Mouse (Mus musculus) MN1 (cell line): ENCODE results near the gene Lgr6.

Experiments used
- DNase-seq: peaks from one replicate; pipeline ENCODE4 v3.0.0-alpha.2; 2016; ENCODE audit warnings: low spot score

Gene Lgr6

DNA sequence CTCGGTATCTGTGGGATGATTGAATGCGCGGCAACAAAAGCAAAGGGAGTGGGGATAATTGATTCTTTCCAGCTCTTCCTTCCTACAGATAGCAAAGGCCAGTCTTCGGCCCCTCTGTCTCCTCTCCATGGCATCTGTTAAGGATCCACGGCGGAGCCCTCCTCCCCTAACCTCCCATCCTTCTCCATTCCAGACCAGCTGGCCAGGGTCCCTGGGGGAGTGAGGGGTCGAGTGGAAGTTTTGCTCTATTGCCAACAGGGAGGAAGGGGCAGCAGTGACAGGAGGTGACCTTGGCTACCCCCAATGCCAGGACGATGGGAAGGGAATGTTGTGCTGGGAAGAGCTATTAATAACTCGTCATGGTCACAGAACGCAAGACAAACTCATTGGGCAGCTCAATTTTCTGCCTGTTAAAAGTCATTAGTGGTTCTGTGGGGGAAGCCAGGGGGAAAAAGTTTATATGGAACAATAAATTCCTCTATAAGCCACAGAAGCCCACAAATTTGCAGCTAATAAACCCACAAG lies 90.1 kb downstream of the Lgr6 start:
- no peak for DNase-seq

DNA sequence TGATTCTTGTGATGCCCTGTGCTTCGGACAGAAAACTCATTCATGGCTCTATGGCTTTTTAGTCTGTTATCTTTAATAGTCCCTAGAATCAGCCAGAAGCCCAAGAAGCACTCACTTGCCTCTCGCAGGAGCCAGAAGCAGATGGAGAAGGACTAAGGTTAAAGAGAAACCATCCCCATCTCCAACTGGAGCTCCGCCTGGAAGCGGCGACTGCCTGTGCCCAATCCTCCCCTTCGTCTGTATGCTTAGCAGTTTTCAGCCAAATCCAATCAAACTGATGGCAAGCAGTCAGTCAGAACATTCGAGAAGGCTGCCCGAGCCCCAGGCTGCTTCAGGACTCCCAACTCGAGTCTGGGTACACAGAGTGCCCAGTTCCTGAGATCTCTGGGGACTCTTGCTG lies 92.6 kb downstream of the Lgr6 start:
- DNase-seq = no peak

DNA sequence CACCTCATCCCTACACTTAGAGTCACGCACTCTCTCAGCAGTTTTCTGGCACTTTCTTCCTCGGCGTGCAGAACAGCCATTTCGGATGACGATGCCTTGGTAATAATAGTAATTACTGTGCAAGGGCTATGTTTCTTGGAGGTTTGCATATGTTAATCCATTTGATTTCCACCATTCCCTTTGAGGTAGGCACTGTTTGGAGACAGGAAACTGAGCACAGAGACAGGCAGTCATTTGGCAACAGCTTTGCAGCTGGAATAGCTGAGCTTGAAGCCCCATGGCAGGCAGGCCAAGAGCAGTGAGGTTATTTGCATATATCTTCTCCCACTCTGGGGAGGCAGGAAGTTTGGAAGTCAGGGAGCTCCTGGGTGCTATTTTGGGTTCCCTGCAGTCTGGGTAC lies 93.2 kb downstream of the Lgr6 start:
- DNase-seq = no peak

DNA sequence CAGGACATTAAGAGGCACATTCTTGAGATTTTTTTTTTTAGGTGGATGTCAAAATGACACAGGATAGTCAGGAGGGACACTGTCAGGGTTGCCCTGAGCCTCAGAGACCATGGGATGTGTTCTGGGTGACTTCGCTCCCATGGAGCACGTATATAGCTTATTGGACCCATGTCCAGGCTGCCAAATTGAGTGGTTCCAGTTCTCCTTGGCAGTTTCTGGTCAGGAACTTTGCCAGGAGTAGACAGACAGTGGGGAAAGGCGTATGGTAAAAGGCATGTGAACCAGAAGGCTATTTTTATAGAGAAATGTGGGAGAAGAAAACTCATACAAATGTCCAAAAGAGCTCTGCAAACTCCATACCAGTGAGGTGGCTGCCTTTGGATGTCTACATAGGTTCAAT lies 95.2 kb downstream of the Lgr6 start:
- no peak for DNase-seq

DNA sequence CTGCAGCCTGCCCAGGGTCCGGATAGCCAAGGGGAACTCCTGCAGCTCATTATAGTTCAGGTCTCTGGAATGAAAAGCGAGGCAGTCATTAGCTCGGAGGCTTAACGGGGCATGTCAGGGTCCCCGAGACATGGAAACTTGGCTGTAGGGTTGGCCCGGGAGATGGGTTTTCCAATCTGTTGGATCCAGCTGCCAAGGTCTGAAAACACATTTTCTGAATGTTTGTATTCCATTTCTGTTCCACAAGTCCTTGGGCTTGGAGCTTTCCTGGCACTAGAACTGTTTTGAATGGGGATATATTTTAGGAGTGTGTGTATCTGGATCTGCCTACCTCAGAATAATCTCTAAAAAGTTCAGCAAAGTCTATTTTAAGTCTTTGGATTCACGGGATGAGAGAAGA lies 99.4 kb downstream of the Lgr6 start:
- no peak for DNase-seq

DNA sequence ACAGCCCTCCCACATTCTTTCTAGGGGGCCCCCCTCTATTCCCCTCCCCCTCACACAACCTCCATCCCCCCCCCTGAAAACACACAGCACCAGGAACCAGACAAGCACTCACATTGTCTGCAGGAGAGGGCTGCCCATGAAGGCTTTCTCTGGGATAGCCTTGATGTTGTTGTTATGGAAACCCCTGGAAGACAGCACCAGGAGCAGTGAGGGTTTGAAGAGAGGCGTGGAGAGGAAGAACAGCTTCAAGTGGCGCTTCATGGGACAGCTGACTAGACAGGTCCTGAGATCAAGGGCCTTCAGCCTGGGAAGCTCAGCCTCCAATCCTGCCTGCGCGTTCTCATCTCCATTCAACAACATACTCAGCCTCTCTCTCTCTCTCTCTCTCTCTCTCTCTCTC lies 101.7 kb downstream of the Lgr6 start:
- no peak for DNase-seq

DNA sequence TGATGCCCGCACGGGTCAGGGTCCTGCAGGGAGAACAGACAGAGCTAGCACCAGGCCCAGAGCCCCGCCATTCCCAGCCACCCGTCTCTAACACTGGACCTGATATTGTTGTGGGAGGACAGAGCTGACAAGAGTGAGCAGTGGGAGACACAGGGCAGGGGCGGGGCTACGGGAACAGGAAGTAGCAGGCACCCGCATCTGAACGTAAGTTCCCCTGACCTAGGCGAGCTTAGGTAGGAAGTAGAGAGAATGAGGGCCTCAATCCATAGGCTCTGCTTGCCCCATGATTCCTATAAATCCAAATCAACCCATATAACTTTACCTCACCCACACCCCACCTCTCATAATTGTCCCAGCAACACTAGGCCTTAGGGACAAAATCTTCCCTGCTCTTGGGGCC lies 104.5 kb downstream of the Lgr6 start:
- DNase-seq = no peak

DNA sequence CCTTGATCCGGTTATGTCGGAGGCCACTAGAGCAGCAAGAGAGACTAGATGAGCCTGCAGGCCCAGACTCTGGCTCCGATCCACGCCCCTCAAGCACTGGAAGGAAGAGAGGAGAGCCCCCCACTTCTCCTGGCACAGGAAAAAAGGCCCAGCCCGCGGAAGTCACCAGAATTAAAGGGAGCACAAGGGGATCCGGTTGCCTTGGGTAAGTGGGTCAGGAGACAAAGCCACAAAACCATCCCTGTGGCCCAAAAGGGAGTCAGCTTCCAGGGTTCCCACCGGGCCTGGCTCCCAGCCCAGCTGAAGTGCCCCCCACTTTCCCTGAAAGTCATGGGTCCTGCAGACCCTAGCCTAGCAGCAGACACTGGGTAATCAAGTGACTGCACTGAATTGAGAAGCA lies 106.8 kb downstream of the Lgr6 start:
- DNase-seq = no peak

DNA sequence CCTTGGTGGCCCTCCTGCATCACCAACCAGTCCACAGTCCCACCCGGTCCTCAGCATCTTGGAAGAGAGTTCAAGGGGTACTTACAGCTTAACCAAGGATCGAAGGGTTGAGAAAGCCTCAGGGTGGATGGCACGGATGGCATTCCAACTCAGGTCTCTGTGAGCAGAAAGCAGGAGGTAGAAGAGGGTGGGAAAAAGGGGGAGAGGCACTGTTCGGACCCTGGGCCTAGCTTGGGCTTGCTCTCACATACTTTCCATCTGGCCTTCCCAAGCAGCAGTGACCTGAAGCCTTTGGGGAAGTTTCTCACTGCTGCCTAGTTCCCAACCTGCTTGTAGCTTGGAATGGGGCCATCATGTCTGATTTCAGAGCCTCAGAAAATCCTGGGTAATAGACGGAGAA lies 107.5 kb downstream of the Lgr6 start:
- no peak for DNase-seq

DNA sequence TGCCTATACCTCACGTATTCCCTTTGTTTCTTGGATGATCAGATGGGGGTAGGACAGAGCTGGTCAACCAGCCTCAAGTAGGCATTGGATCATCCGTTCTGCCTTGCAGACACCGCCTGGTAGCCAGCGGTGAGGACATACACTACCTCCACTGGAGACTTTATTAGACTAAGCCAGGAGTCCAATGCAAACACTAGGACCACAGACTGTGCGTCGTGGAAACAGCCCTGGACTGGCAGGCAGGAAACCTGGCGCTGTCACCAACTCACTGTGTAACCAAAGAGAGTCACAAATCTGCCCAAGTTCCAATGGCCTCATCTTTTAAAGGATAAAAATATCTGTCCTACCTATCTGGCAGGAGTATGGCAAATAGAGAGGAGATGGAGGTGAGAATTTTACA lies 108.6 kb downstream of the Lgr6 start:
- no peak for DNase-seq

DNA sequence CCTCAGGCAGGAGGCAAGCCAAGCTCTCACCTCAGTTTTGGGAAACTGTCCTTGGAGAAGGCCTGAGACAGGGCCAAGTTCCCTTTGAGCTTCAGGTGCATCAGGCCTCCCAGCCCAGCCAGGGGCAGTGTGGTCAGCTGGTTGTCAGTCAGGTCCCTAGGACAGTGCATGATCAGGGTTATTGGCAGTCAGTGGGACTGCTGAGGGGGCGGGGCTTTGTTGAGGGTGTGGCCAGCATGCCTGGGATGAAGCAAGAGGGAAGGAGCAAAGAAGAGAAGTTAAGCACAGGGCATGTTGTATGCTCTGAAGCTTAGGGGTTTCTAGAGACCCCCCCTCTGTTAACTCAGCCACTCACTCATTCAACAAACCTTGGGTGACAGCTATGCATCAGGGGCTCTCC lies 109.1 kb downstream of the Lgr6 start:
- DNase-seq = no peak

DNA sequence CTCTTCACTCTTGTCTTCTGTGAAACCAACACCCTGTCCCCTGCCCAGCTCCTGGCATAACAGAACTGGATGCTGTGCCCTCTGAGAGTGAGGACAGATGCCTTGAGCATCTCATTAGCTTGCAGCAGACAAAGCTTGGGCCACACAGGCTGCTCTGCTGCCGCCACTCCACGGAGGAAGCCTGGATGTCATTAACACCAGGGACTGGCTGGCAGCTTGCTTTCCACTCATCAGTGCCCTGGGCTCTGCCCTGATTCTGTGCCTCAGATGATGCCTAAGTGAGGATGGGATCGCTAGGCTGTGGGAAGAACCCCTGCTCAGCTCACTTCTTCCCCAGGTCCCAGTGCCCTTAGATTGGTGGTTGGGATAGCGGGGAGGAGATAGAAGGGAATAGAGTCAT lies 109.6 kb downstream of the Lgr6 start:
- DNase-seq = no peak

DNA sequence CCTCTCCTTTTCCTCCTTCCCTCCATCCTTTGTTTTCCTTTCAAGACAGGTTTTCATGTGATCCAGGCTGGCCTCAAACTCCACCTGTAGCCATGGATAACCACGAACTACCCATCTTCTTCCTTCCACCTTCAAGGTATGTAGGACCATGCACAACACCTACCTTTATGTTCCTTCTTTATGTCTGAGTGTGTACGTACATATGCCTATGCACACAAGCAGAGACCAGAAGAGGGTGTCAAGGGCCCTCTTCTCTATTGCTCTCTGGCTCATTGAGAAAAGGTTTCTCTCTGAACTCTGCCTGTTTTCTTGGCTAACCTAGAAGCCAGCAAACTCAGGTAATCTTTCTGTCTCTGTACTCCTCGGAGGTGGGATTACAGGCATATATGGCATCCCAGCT lies 110.3 kb downstream of the Lgr6 start:
- no peak for DNase-seq

DNA sequence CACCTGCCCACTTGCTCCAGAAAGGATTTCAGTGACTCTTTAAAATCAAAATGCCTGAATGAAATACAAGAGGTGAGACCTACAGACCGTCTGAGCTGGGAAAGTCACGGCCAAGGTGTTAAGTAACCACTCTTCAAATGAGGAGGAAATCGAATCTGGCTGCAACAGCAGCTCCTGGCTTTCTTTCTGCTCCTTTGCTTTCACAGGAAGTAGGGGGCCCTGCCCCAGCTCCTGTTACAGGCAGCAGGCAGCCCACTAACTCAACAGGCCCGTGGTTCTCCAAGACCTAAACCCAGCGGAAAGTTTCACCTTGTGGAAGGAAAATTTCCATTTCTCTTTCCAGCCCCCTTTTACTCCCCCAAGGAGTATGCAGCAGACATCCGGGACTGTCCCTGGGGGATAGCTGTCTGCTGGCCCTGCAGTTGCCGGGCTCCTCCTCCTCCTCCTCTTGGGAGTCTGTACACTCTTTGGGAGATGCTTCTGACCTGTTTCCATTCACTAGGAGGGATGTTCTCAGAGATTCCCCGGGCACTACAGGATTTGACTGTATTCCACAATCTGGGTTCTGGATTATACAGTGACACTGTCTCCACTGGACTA lies 112.9 kb downstream of the Lgr6 start:
- peak; percentile 27 for DNase-seq

DNA sequence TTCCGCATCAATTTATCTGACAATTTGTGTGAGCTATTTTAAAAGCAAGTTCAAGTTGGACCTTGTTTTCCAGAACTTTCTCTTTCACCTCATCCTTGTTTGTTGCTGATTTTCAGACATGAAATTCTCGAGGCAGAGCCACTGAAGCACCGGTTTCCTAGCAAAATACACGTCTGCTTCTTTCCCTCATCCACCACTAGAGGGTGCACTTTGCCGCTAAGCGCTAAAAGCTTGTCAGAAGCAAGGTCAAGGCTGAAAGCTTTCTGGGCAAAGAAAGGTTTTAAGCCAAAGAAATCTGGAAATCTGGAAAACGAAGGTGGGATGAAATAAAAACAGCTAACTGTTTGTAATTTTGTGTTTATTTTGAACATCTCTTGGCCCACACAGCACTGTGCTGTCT lies 115.7 kb downstream of the Lgr6 start:
- DNase-seq = peak; percentile 87

DNA sequence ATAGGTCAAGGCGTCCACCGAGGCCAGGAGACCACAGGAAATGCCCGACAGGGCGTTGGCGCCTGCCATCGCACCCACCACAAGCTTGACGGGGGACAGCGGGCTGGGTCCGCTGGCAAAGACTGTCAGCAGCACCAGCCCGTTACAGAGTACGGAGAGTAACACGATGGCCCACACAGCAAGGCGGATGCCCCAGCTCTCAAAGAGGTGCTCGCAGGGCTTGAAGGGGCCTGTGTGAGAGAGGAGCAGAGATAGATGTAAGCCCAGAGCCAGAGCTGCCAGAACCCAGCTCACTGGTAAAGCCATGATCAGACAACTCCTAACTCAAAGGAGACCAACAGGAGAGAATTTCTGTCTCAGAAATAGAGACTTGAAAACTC lies 117.1 kb downstream of the Lgr6 start:
- no peak for DNase-seq

DNA sequence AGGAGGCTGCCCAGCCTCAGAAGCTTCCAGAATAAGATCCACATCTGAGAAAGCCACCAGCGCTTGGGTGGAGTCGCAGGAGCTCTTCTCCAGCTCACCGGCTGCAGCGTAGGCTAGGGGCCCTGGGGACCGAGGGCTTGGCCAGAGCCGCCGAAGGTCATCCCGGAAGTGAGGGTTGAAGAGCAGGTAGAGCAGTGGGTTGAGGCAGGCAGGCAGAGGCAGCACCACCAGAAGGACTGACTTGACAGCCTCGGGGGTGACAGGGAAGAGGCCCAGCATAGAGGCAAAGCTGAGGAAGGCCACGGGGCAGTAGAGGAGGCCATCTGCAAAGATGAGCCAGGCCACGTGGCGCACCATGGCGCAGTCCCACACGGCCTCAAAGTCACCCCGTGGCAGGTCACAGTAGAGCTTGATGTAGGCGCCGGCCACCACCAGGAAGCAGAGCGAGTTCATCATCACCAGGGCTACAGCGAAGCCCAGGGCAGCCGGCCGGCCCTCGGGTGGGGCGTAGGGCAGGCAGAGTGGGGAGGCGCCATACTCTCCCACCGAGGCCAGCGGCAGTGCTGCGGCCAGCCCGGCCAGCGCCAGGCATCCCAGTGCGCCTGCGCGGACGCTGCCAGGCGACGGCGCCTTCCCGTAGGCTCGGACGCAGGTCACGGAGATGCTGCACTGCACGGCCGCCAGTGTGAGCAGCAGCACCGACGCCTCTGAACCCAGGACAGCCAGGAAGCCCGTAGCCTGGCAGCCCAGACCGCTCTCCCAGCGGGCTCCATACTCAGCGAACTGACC lies 117.7 kb downstream of the Lgr6 start:
- DNase-seq = peak; percentile 46

DNA sequence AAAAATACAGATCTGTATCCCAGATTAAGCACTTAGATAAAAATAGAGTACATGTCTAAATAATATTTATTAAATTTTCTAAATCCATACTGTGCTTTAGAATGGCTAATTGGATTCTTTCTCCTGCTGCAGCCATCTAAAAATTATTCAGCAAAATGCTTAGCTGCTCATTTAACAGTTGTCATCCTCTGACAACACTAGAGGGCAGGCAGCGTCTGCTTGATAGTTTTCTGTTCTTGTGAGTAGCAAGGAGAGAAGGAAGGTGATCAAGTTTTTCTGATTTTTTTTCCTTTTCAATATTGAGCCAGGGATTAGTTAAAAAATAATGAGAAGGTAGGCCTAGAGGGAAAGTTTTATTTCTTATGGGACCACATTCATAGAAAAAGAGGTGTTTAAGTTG lies 132.2 kb downstream of the Lgr6 start:
- peak; percentile 27 for DNase-seq

DNA sequence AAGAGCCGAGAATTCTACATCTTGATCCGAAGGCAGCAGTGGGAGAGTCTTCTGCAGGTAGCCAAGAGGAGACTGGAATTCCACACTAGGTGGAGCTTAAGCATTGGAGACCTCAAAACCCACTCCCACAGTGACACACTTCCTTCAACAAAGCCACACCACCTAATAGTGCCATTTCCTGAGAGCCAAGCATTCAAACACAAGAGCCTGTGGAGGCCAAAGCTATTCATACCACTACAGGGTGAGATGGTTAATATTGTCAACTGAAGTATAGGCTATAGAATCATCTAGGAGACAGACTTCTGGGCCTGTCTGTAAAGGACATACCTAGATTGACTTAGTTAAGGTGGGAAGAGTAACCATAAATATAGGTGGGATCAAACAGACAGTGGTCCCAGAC lies 139.6 kb downstream of the Lgr6 start:
- DNase-seq = no peak

DNA sequence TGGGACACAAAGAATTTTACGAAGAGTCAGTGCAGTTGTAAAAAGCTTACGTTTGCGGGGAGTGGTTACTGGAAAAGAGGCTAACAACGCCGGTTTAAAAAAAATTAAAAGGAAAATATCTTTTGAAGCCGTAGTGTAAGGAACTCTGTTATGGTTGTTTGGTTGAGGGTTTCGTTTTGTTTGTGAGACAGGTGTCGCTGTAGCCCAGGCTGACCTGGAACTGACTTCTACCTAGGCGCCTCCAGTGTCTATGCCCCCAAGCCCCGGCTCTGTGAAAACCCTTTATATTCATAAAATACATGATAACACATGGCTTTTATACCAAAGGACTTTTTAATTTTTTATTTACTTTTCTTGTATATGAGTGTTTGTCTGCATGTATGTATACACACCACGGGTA lies 142.3 kb downstream of the Lgr6 start:
- peak; percentile 41 for DNase-seq

DNA sequence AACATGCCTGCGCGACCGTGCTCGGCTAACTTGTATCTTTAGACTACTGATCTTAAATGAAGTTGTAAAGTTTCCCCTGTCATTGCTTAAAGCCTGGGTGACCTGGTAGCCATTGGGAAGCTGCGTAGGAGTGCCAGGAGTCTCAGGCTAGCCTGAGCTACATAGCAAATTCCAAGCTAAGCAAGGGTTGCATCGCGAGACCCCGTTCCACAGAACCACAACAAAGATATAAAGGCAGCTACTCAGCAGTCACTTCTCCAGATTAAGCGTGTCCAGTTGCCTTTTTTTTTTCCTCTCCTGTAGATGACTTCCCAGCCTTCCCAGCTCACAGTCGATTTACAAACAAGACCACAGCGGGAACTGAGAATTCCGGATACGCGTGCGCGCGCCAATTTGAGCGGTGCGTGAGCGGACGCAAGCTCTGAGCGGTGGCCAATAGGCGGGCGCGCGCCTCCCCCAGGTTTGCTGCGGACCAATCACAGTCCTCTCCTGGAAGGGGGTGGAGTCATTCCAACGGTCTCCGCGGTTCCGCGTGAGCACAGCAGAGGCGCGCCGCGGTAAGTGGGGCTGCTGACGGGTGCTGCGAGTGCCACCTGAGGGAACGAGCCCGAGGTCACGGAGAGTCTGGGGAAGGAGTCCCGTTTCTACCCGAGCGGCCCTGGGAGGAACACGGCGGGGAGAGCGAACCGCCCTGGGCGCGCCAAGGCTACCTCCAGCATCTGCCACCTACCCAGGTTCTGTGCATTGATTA lies 142.8 kb downstream of the Lgr6 start, which contains the start of gene Ube2t:
Ube2t (plus strand) TSS at position 513 of the 751 bp plus-strand sequence.
- DNase-seq = peak; percentile 96

DNA sequence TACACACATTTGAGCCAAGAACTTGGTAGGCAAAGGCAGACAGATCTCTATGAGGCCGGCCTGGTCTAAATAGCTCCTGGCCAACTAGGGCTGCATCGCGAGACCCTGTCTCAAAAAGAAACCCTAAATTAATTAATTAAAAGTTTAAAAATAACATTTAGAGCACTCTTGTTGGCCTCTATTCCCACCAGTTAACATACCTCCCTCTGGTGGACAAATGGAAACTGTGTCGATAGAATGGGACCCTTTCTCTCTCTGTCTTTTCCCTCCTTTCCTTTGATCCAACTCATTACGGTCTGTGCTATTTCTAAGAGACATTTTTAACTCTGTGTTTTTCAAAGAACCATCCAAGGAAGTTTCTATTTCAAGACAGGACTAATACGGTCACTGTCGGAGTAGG lies 144.4 kb downstream of the Lgr6 start:
- peak; percentile 37 for DNase-seq

DNA sequence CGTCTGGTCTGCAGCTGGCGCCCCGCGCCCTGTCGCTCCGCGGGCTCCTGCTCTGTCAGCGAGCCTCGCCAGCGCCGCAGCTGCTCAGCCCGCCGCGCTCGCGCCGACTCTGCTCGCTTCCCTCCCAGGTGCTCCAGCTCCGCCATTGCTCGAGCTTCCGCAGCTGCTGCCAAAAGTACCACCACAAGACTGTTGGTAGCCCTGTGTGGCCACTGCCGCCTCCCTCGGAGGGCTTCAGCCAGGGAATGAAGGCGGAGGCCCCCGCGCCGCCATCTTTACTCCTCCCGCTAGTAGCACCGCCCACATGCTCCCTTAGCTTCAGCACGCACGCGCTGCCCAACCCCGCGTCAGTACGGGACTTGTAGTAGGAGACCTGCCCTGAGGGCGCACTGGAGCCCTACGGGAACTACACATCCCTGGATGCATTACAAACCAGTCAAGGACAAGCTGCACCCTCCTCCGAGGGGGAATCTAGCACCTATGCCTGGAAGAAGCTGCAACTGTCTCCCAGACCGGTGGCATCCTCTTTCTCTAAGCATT lies 149.4 kb downstream of the Lgr6 start, which contains the start of gene Ppp1r12b:
Ppp1r12b (minus strand) TSS at position 306 of the 540 bp plus-strand sequence.
- DNase-seq = peak; percentile 98
